Mouse (Mus musculus): ENCODE results near the gene Mroh2a. TPM values are rescaled to one million over a fixed set of nuclear protein-coding genes. Genes with fewer than 3 reads are reported as not detected.

Mroh2a gene
- polyA plus RNA-seq, 1 experiment from 2014 or later, result 0.62 TPM

DNA sequence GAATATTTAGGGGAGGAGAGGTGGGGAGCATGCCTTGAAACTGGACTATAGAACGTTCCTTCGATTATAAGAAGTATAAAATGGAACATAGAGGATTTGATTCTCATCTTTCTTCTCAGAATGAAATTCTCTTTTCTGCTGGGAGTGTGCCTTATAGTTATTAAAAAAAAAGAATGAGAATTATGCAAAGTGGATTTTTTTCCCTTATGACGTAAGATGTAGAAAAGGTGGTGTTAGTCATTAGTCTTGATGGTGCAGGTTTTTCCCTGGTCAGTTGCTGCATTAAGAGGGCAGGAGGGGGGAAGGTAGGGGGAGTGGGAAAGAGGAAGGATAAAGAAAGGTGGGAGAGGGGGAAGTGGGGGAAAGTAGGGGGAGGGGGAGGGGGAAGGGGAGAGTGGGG is 55.5 kb downstream of the Mroh2a start:
- WGBS, result 54% methylated on average over 3 of the region's 3 CpGs
- Histone ChIP-seq H3K4me2 (ENCODE audit: low read length) (no peak overlapping the region), H3K9me3 (ENCODE audit: control insufficient read depth, low read length) (peaks cover 38% of the 10 kb centered on the region), H3K27ac (replicated peaks in 1 of 2; ENCODE audit: control insufficient read depth in 1 of 2, insufficient read depth in 1 of 2, low read depth in 2 of 2, low read length in 2 of 2) (no peak overlapping the region), H3K9ac (ENCODE audit: low read length) (no peak overlapping the region), H3K36me3 (ENCODE audit: control insufficient read depth, insufficient read depth, low read length) (no peaks in the 10 kb centered on the region), H3K27me3 (ENCODE audit: control insufficient read depth, insufficient read depth, low read length) (no peaks in the 10 kb centered on the region), H3K4me3 (ENCODE audit: control insufficient read depth in 1 of 2, insufficient read depth in 1 of 2, low read depth in 1 of 2, low read length in 2 of 2) (no peak overlapping the region), H3K4me1 (ENCODE audit: control insufficient read depth in 2 of 2, insufficient read depth in 2 of 2, low read length in 2 of 2) (no peaks in the 10 kb centered on the region)
- no peak for ATAC-seq (ENCODE audit: insufficient number of reproducible peaks, insufficient read depth, low FRiP score, low read depth)

DNA sequence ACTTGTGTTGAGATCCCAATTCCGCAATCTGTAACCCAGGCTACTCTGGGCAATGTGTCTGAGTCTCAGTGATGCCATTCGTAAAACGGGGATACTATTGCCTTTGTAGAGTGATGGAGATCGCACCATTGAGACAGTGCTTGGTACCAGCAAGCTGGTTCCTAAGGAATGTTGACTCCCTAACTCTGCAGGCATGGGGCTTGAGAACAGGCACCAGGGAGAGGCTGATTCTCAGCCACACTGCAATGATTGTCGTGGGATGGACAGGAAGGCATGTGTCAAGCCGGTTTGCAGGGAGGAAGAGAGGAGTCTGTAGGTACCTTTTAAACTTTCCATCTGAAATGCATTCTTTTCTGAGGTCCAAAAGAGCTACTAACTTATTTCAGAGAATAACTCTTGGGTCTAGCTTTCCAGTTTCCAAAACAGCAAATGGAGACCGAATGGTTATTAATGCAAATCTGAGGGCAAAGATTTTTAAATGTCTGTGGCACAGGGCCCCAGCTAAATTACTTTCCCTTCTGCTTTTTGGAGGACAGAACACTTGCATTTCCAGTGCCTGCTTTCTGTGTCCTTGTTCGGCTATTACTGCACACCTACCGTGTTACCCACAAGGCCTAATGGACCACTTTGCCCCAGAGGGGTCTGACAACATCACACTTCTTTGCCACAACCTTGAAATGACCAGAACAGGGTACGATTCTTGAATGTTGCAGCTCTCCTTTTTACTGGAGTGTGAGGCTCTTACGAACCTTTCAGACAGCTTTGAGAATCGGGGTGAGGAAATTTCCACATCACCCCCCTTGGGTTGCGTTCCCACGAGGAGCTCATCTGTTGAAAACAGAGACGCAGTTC is 56.8 kb downstream of the Mroh2a start:
- 72% methylated on average over 15 of the region's 15 CpGs for WGBS

DNA sequence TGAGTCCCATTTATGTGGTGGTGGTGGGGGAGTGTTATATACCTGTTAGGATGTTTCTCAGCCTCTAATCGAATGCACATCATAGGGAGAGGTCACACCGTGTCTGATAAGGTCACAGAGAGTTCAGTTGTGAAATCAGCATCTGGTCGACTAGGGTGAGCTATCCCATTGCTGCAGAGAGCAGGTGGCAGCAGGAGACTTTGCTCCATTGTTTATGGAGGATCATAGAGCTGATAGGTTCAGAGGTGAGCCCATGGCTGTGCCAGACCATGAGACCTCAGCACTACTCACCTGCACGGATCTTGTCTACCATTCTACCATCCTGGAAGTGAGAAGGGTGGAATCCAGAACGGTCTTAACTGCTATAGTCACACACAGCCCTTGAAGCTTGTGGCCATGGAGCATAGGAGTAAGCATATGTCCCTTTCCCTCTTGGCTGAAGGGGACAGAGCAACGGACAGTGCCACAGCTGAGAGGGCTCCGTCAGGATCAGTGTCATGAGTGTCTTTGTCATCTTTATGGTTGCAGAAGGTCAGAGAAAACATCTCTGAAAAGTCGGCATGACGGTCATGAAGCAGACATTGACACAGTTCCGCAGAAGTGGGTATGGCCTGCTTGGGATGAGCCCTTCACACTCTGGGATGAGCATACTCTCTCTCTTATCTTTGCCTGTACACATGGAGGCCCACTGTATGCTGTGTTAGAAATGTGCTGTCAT is 57.6 kb downstream of the Mroh2a start:
- Histone ChIP-seq H3K36me3 (ENCODE audit: control insufficient read depth, insufficient read depth, low read length) (no peaks in the 10 kb centered on the region), H3K4me1 (ENCODE audit: control insufficient read depth in 2 of 2, insufficient read depth in 2 of 2, low read length in 2 of 2) (no peaks in the 10 kb centered on the region), H3K9me3 (ENCODE audit: control insufficient read depth, low read length) (peaks cover 52% of the 10 kb centered on the region), H3K9ac (ENCODE audit: low read length) (no peak overlapping the region), H3K27me3 (ENCODE audit: control insufficient read depth, insufficient read depth, low read length) (no peaks in the 10 kb centered on the region), H3K27ac (replicated peaks in 1 of 2; ENCODE audit: control insufficient read depth in 1 of 2, insufficient read depth in 1 of 2, low read depth in 2 of 2, low read length in 2 of 2) (no peak overlapping the region), H3K4me2 (ENCODE audit: low read length) (no peak overlapping the region), H3K4me3 (ENCODE audit: control insufficient read depth in 1 of 2, insufficient read depth in 1 of 2, low read depth in 1 of 2, low read length in 2 of 2) (no peak overlapping the region)
- 53% methylated on average over 10 of the region's 10 CpGs for WGBS
- ATAC-seq (ENCODE audit: insufficient number of reproducible peaks, insufficient read depth, low FRiP score, low read depth), result peak; percentile 8; the same call in 1 of the 2 replicates

More for the DNA sequence above, 56.8 kb downstream of the Mroh2a start:
- Histone ChIP-seq H3K9ac (ENCODE audit: low read length) (no peak overlapping the region), H3K4me2 (ENCODE audit: low read length) (no peak overlapping the region), H3K4me3 (ENCODE audit: control insufficient read depth in 1 of 2, insufficient read depth in 1 of 2, low read depth in 1 of 2, low read length in 2 of 2) (no peak overlapping the region), H3K27ac (replicated peaks in 1 of 2; ENCODE audit: control insufficient read depth in 1 of 2, insufficient read depth in 1 of 2, low read depth in 2 of 2, low read length in 2 of 2) (no peak overlapping the region), H3K4me1 (ENCODE audit: control insufficient read depth in 2 of 2, insufficient read depth in 2 of 2, low read length in 2 of 2) (no peaks in the 10 kb centered on the region), H3K36me3 (ENCODE audit: control insufficient read depth, insufficient read depth, low read length) (no peaks in the 10 kb centered on the region), H3K27me3 (ENCODE audit: control insufficient read depth, insufficient read depth, low read length) (no peaks in the 10 kb centered on the region), H3K9me3 (ENCODE audit: control insufficient read depth, low read length) (peaks cover 49% of the 10 kb centered on the region)
- ATAC-seq (ENCODE audit: insufficient number of reproducible peaks, insufficient read depth, low FRiP score, low read depth), result no peak

DNA sequence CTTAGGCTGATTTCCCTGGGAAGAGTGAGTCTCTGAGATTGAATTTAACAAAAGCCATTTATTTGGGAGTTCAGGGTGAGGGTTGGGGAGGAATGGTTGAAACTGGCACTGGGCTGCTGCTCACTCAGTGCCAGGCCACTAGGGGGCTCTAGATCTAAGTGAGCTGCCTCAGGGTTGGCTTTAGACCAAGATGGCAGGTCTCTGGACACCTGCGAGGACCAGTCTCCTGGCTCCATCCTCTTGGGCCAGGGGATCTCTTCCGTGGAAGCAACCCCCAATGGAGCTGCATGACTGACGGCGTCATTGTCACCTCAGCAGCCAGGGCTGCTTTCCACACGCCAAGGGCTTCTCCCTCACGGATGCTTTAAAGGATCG is 58.1 kb downstream of the Mroh2a start:
- peaks cover 54% of the 10 kb centered on the region for H3K9me3 ChIP-seq (ENCODE audit: control insufficient read depth, low read length)

DNA sequence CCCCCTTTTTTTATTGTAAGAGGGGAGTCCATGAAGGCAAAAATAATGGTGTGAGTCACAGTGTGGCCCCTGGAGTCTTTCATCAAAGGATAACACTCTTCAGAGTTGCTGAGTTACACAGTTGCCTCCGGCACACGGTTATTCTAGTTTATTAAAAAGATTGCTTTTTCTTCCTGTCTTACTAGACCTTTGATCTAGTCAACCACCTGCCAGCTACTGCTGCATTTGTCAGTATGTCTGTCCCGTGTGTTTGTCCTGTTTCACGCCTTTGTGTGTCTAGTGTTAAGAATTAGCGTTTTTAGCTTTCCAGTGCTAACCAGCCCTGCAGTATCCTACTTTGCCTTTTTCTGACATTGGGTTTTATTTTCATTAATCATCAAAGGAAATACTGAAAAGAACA is 58.9 kb downstream of the Mroh2a start:
- no peak overlapping the region for H3K4me2 ChIP-seq (ENCODE audit: low read length)
- no peak overlapping the region for H3K27ac ChIP-seq (replicated peaks in 1 of 2; ENCODE audit: control insufficient read depth in 1 of 2, insufficient read depth in 1 of 2, low read depth in 2 of 2, low read length in 2 of 2)
- no peaks in the 10 kb centered on the region for H3K27me3 ChIP-seq (ENCODE audit: control insufficient read depth, insufficient read depth, low read length)
- no peaks in the 10 kb centered on the region for H3K4me1 ChIP-seq (ENCODE audit: control insufficient read depth in 2 of 2, insufficient read depth in 2 of 2, low read length in 2 of 2)
- H3K9ac ChIP-seq (ENCODE audit: low read length), result no peak overlapping the region
- H3K9me3 ChIP-seq (ENCODE audit: control insufficient read depth, low read length), result peaks cover 61% of the 10 kb centered on the region
- H3K36me3 ChIP-seq (ENCODE audit: control insufficient read depth, insufficient read depth, low read length), result no peaks in the 10 kb centered on the region
- WGBS, result 62% methylated on average over 5 of the region's 5 CpGs
- ATAC-seq (ENCODE audit: insufficient number of reproducible peaks, insufficient read depth, low FRiP score, low read depth), result no peak
- H3K4me3 ChIP-seq (ENCODE audit: control insufficient read depth in 1 of 2, insufficient read depth in 1 of 2, low read depth in 1 of 2, low read length in 2 of 2), result no peak overlapping the region

More for the DNA sequence above, 58.1 kb downstream of the Mroh2a start:
- Histone ChIP-seq H3K9ac (ENCODE audit: low read length) (no peak overlapping the region), H3K27ac (replicated peaks in 1 of 2; ENCODE audit: control insufficient read depth in 1 of 2, insufficient read depth in 1 of 2, low read depth in 2 of 2, low read length in 2 of 2) (no peak overlapping the region), H3K4me2 (ENCODE audit: low read length) (no peak overlapping the region), H3K27me3 (ENCODE audit: control insufficient read depth, insufficient read depth, low read length) (no peaks in the 10 kb centered on the region), H3K4me1 (ENCODE audit: control insufficient read depth in 2 of 2, insufficient read depth in 2 of 2, low read length in 2 of 2) (no peaks in the 10 kb centered on the region), H3K4me3 (ENCODE audit: control insufficient read depth in 1 of 2, insufficient read depth in 1 of 2, low read depth in 1 of 2, low read length in 2 of 2) (no peak overlapping the region), H3K36me3 (ENCODE audit: control insufficient read depth, insufficient read depth, low read length) (no peaks in the 10 kb centered on the region)
- WGBS, result 57% methylated on average over 7 of the region's 7 CpGs
- no peak for ATAC-seq (ENCODE audit: insufficient number of reproducible peaks, insufficient read depth, low FRiP score, low read depth)

DNA sequence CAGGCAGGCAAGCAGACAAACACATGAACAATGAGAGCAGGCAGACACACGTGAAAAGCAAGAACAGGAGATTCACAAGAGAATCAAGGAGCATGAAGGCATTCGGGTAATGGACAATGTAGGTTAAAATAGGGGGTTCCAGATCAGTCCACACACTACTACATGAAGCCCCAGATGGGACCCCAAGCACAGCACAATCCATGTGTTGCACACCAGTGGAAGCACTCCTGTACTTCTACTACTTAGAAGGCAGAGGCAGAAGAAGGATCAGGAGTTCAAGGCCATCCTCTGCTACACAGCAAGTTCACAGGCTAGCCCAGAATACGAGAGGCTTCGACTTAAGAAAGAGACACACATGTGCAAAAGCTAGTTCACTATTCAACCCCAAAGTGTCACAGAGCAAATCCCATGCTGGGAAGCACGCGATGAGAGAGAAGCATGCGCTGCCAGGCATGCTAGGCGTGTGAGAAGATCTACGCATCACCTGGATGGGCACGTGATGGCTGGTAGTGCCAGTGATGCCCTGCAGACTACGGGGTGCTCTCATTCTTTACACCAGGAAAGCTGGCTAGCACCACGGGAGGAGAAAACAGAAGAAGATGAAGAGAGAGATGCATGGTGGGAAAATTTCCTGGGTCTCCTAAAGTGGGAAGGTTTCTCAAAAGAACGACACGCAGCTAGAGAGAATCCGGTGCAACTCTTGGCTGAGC is 59.5 kb downstream of the Mroh2a start:
- no peaks in the 10 kb centered on the region for H3K27me3 ChIP-seq (ENCODE audit: control insufficient read depth, insufficient read depth, low read length)
- no peak overlapping the region for H3K4me2 ChIP-seq (ENCODE audit: low read length)
- H3K9ac ChIP-seq (ENCODE audit: low read length), result no peak overlapping the region
- H3K4me3 ChIP-seq (ENCODE audit: control insufficient read depth in 1 of 2, insufficient read depth in 1 of 2, low read depth in 1 of 2, low read length in 2 of 2), result no peak overlapping the region
- H3K9me3 ChIP-seq (ENCODE audit: control insufficient read depth, low read length), result peaks cover 64% of the 10 kb centered on the region
- H3K27ac ChIP-seq (replicated peaks in 1 of 2; ENCODE audit: control insufficient read depth in 1 of 2, insufficient read depth in 1 of 2, low read depth in 2 of 2, low read length in 2 of 2), result no peak overlapping the region
- H3K4me1 ChIP-seq (ENCODE audit: control insufficient read depth in 2 of 2, insufficient read depth in 2 of 2, low read length in 2 of 2), result no peaks in the 10 kb centered on the region
- H3K36me3 ChIP-seq (ENCODE audit: control insufficient read depth, insufficient read depth, low read length), result no peaks in the 10 kb centered on the region
- WGBS, result 75% methylated on average over 15 of the region's 15 CpGs
- ATAC-seq (ENCODE audit: insufficient number of reproducible peaks, insufficient read depth, low FRiP score, low read depth), result no peak

DNA sequence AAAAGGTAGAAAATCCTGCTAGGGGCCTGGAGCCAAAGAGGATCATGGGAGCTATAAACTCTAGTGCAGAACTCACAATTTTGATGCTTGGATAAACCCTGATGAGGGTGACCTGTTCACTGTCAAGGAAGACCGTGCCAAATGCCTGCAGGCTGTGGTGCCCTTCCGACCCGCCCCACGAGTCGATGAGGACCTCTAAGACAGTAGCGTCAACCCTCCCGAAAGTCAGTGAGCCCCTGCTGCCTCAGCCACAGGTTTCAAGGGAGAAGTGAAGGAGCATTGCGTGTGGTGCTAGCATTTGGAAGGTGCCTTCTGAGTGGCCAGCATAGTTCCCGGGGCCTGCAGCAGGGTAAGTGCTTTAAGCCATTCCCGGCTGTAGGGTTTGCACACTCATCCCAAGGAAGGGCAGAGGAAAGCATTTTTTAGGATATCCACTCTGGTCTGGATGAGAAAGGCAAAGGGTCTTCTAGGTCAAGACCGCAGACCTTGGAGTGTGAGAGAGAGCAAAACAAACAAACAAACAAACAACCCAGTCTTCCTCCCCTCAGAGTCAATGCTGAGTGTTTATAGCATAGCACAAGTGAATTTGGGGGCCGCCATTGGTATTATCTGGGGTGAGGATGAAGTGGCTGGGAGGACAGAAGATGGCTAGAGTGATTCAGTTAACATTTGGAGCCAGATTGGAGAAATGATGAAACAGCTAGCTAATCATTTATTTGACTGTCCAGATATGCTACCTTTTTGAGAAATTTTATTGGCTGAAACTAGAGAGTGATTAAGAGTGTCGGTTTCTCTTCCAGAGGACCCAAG is 60.3 kb downstream of the Mroh2a start:
- no peaks in the 10 kb centered on the region for H3K36me3 ChIP-seq (ENCODE audit: control insufficient read depth, insufficient read depth, low read length)
- ATAC-seq (ENCODE audit: insufficient number of reproducible peaks, insufficient read depth, low FRiP score, low read depth), result no peak
- no peak overlapping the region for H3K4me2 ChIP-seq (ENCODE audit: low read length)
- no peak overlapping the region for H3K4me3 ChIP-seq (ENCODE audit: control insufficient read depth in 1 of 2, insufficient read depth in 1 of 2, low read depth in 1 of 2, low read length in 2 of 2)
- H3K27me3 ChIP-seq (ENCODE audit: control insufficient read depth, insufficient read depth, low read length), result no peaks in the 10 kb centered on the region
- WGBS, result 65% methylated on average over 13 of the region's 13 CpGs
- H3K27ac ChIP-seq (replicated peaks in 1 of 2; ENCODE audit: control insufficient read depth in 1 of 2, insufficient read depth in 1 of 2, low read depth in 2 of 2, low read length in 2 of 2), result no peak overlapping the region
- no peaks in the 10 kb centered on the region for H3K4me1 ChIP-seq (ENCODE audit: control insufficient read depth in 2 of 2, insufficient read depth in 2 of 2, low read length in 2 of 2)
- peaks cover 69% of the 10 kb centered on the region for H3K9me3 ChIP-seq (ENCODE audit: control insufficient read depth, low read length)
- H3K9ac ChIP-seq (ENCODE audit: low read length), result no peak overlapping the region
